Mouse (Mus musculus): Measurements from ENCODE around the gene Nfe2l1. TPM values are rescaled to one million over a fixed set of nuclear protein-coding genes. Genes with fewer than 3 reads are reported as not detected.

Gene Nfe2l1
- total and polyA plus RNA-seq, 3 experiments = 37.5 to 66.5 (median 47.0) TPM

GRCm38 (mm10) chr11:96831516-96831915, 1.7 kb upstream of the Nfe2l1 start:
- H3K9ac ChIP-seq (ENCODE audit: control insufficient read depth, low read depth, low read length, poor library complexity, severe bottlenecking) = peak overlapping the region; percentile 97
- H3K4me1 ChIP-seq (ENCODE audit: control insufficient read depth in 1 of 2, insufficient read depth in 2 of 2, low read length in 2 of 2) = peaks cover 5 to 25% of the 10 kb centered on the region in 2 experiments
- no peak for TF ChIP-seq NELFE (IDR thresholded peaks at IDR 0.05; ENCODE audit: low read depth, low read length)
- no peak for TF ChIP-seq EP300 (IDR thresholded peaks at IDR 0.05; ENCODE audit: low read depth in 1 of 2, low read length in 2 of 2)
- no peak for TF ChIP-seq E2F4 (IDR thresholded peaks at IDR 0.05; ENCODE audit: borderline replicate concordance, low read depth, low read length)
- TF ChIP-seq SMC3 (IDR thresholded peaks at IDR 0.05; ENCODE audit: low read depth, low read length) = no peak
- no peak for TF ChIP-seq TCF12 (IDR thresholded peaks at IDR 0.05; ENCODE audit: low read depth, low read length)
- TF ChIP-seq RAD21 (IDR thresholded peaks at IDR 0.05; ENCODE audit: low read depth, low read length) = no peak
- no peak for TF ChIP-seq MAFK (IDR thresholded peaks at IDR 0.05; ENCODE audit: borderline replicate concordance, low read depth, low read length)
- TF ChIP-seq ZMIZ1 (IDR thresholded peaks at IDR 0.05; ENCODE audit: low read depth, low read length) = no peak
- no peak for TF ChIP-seq UBTF (IDR thresholded peaks at IDR 0.05; ENCODE audit: borderline replicate concordance, insufficient read depth, low read depth, low read length)
- no peak for TF ChIP-seq TBP (IDR thresholded peaks at IDR 0.05; ENCODE audit: low read depth, low read length)
- no peak for TF ChIP-seq MXI1 (IDR thresholded peaks at IDR 0.05; ENCODE audit: low read depth, low read length)
- no peak for TF ChIP-seq SIN3A (IDR thresholded peaks at IDR 0.05; ENCODE audit: low read length)
- TF ChIP-seq ZC3H11A (IDR thresholded peaks at IDR 0.05; ENCODE audit: low read depth, low read length) = no peak
- no peak for TF ChIP-seq MEF2A (IDR thresholded peaks at IDR 0.05; ENCODE audit: extremely low read depth, insufficient replicate concordance, low read depth, low read length, poor library complexity, severe bottlenecking)
- no peak for TF ChIP-seq USF2 (IDR thresholded peaks at IDR 0.05; ENCODE audit: borderline replicate concordance in 1 of 2, insufficient read depth in 1 of 2, low read depth in 1 of 2, low read length in 2 of 2)
- TF ChIP-seq GATA1 (IDR thresholded peaks at IDR 0.05; ENCODE audit: low read depth, low read length) = no peak
- TF ChIP-seq KAT2A (conservative IDR thresholded peaks at IDR 0.05; ENCODE audit: low read depth, low read length) = no peak
- peak overlapping the region; percentile 0; the same call in 1 of the 2 replicates for H3K27ac ChIP-seq (ENCODE audit: control insufficient read depth, low read depth, low read length)
- H3K79me2 ChIP-seq (ENCODE audit: control insufficient read depth, insufficient read depth, low read length, poor library complexity) = peaks cover 31% of the 10 kb centered on the region
- H3K27me3 ChIP-seq (ENCODE audit: control insufficient read depth in 1 of 2, insufficient read depth in 2 of 2, low read length in 2 of 2) = peaks cover 0 to 1% of the 10 kb centered on the region in 2 experiments; a peak in 3 of 4 replicates
- no peaks in the 10 kb centered on the region for H3K9me3 ChIP-seq (replicated peaks; ENCODE audit: insufficient read depth, low read length)
- DNase-seq (ENCODE audit: low read depth, low spot score) = no peak
- H3K4me3 ChIP-seq (ENCODE audit: control insufficient read depth in 1 of 2, insufficient read depth in 1 of 2, low read depth in 2 of 2, low read length in 2 of 2) = no peak overlapping the region; a peak in 1 of 4 replicates
- peaks cover 10 to 32% of the 10 kb centered on the region in 2 experiments for H3K36me3 ChIP-seq (ENCODE audit: control insufficient read depth in 1 of 2, insufficient read depth in 2 of 2, low read length in 2 of 2)

GRCm38 (mm10) chr11:96830539-96831216, 910 bp upstream of the Nfe2l1 start:
- Histone ChIP-seq H3K27ac (ENCODE audit: control insufficient read depth, low read depth, low read length) (peak overlapping the region; percentile 98), H3K79me2 (ENCODE audit: control insufficient read depth, insufficient read depth, low read length, poor library complexity) (peaks cover 40% of the 10 kb centered on the region), H3K4me3 (ENCODE audit: control insufficient read depth in 1 of 2, insufficient read depth in 1 of 2, low read depth in 2 of 2, low read length in 2 of 2) (peak overlapping the region; percentile 66 to 87), H3K9ac (ENCODE audit: control insufficient read depth, low read depth, low read length, poor library complexity, severe bottlenecking) (peak overlapping the region; percentile 97), H3K9me3 (replicated peaks; ENCODE audit: insufficient read depth, low read length) (no peaks in the 10 kb centered on the region), H3K36me3 (ENCODE audit: control insufficient read depth in 1 of 2, insufficient read depth in 2 of 2, low read length in 2 of 2) (peaks cover 10 to 34% of the 10 kb centered on the region in 2 experiments), H3K27me3 (ENCODE audit: control insufficient read depth in 1 of 2, insufficient read depth in 2 of 2, low read length in 2 of 2) (peaks cover 0 to 1% of the 10 kb centered on the region in 2 experiments; a peak in 3 of 4 replicates), H3K4me1 (ENCODE audit: control insufficient read depth in 1 of 2, insufficient read depth in 2 of 2, low read length in 2 of 2) (peaks cover 5 to 29% of the 10 kb centered on the region in 2 experiments)
- peak; percentile 70 for DNase-seq (ENCODE audit: low read depth, low spot score)
- TF ChIP-seq RCOR1 (IDR thresholded peaks at IDR 0.05; ENCODE audit: low read depth, low read length) (no peak), NELFE (IDR thresholded peaks at IDR 0.05; ENCODE audit: low read depth, low read length) (peak; percentile 29; the same call in 1 of the 2 replicates), POLR2AphosphoS2 (IDR thresholded peaks at IDR 0.05; ENCODE audit: low read length) (0 out of 2 replicates have a peak, but pooled peaks have one; percentile 23), ELF1 (IDR thresholded peaks at IDR 0.05; ENCODE audit: low read depth, low read length) (no peak; the same call in 1 of the 2 replicates), ZC3H11A (IDR thresholded peaks at IDR 0.05; ENCODE audit: low read depth, low read length) (no peak), MXI1 (IDR thresholded peaks at IDR 0.05; ENCODE audit: low read depth, low read length) (peak; percentile 56), USF2 (IDR thresholded peaks at IDR 0.05; ENCODE audit: borderline replicate concordance in 1 of 2, insufficient read depth in 1 of 2, low read depth in 1 of 2, low read length in 2 of 2) (no peak), CHD1 (IDR thresholded peaks at IDR 0.05; ENCODE audit: low read depth, low read length) (peak; percentile 95), MEF2A (IDR thresholded peaks at IDR 0.05; ENCODE audit: extremely low read depth, insufficient replicate concordance, low read depth, low read length, poor library complexity, severe bottlenecking) (no peak), MAX (IDR thresholded peaks at IDR 0.05; ENCODE audit: low read length) (peak; percentile 8; the same call in 1 of the 2 replicates), UBTF (IDR thresholded peaks at IDR 0.05; ENCODE audit: borderline replicate concordance, insufficient read depth, low read depth, low read length) (no peak), ETS1 (IDR thresholded peaks at IDR 0.05; ENCODE audit: low read depth, low read length) (peak; percentile 35; the same call in 1 of the 2 replicates), POLR2A (IDR thresholded peaks at IDR 0.05; ENCODE audit: control insufficient read depth in 1 of 2, insufficient read depth in 1 of 2, low read depth in 1 of 2, low read length in 2 of 2, poor library complexity in 1 of 2) (no peak; a peak in 1 of 4 replicates), CTCF (IDR thresholded peaks at IDR 0.05 in 2 of 3, conservative IDR thresholded peaks at IDR 0.05 in 1 of 3; ENCODE audit: control insufficient read depth in 1 of 3, insufficient read depth in 1 of 3, low read depth in 2 of 3, low read length in 3 of 3, poor library complexity in 1 of 3, severe bottlenecking in 1 of 3) (no peak), SIN3A (IDR thresholded peaks at IDR 0.05; ENCODE audit: low read length) (peak; percentile 56; the same call in 1 of the 2 replicates), HCFC1 (IDR thresholded peaks at IDR 0.05; ENCODE audit: low read depth, low read length) (no peak), TAL1 (IDR thresholded peaks at IDR 0.05; ENCODE audit: low read length) (no peak), GABPA (IDR thresholded peaks at IDR 0.05; ENCODE audit: low read depth, low read length) (no peak), TCF12 (IDR thresholded peaks at IDR 0.05; ENCODE audit: low read depth, low read length) (no peak)

Data from MEL (cell line).